Mouse (Mus musculus): ENCODE results near the gene Actn3. TPM values are rescaled to one million over a fixed set of nuclear protein-coding genes. Genes with fewer than 3 reads are reported as not detected.

Actn3 gene
- 9.5 and 14.1 TPM in 2 replicates for polyA plus RNA-seq (2015; fragmentation: Nextera tagmentation; extraction: Ambion mirVana)

- 1% methylated on average over 17 of the region's 17 CpGs for WGBS
- H3K9ac ChIP-seq, result peak within 1 kb of the TSS; percentile 93
- H3K36me3 ChIP-seq, result no peaks in the 10 kb centered on the region
- H3K4me2 ChIP-seq, result peak within 1 kb of the TSS; percentile 92
- peaks cover 29% of the 10 kb centered on the region for H3K4me1 ChIP-seq
- H3K9me3 ChIP-seq, result no peaks in the 10 kb centered on the region
- H3K27ac ChIP-seq, result peak within 1 kb of the TSS; percentile 71
- no peak for ATAC-seq (ENCODE audit: insufficient number of reproducible peaks, low FRiP score, low TSS enrichment, low read depth)
- peak within 1 kb of the TSS; percentile 81 for H3K4me3 ChIP-seq
- H3K27me3 ChIP-seq, result no peaks in the 10 kb centered on the region
Measured at GRCm38 (mm10) chr19:4877785-4878184, at the start of gene Actn3. Actn3 (minus strand) TSS chr19:4877909.

- Histone ChIP-seq H3K4me1 (peaks cover 23% of the 10 kb centered on the region), H3K36me3 (peaks cover 53% of the 10 kb centered on the region), H3K4me2 (no peak overlapping the region), H3K9me3 (no peaks in the 10 kb centered on the region), H3K27me3 (no peaks in the 10 kb centered on the region), H3K9ac (no peak overlapping the region), H3K27ac (no peak overlapping the region), H3K4me3 (no peak overlapping the region)
- ATAC-seq (ENCODE audit: insufficient number of reproducible peaks, low FRiP score, low TSS enrichment, low read depth), result no peak
- WGBS, result 92% methylated on average over 11 of the region's 11 CpGs
Measured at GRCm38 (mm10) chr19:4925121-4925860, 47.6 kb upstream of the Actn3 start.

DNA sequence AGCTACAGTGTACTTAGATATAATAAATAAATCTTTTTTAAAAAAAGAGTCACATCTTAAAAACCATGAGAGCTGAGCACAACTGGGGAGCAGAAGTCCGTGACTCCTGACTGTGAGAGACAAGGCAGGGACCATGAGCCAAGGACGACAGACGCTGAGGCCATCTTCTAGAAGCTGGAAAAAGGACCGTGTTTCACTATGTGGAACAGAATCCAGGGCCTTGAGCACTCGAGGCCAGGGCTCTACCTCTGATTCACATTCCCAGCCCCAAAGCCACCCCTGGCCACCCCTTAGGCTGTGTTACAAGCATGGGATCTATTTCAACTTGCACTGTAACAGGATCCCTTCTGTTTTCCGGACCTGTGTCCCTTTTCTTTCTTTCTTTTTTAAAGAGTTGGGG is 41.9 kb upstream of the Actn3 start:
- no peaks in the 10 kb centered on the region for H3K27me3 ChIP-seq
- peaks cover 95% of the 10 kb centered on the region for H3K36me3 ChIP-seq
- no peaks in the 10 kb centered on the region for H3K9me3 ChIP-seq
- no peak overlapping the region for H3K27ac ChIP-seq
- H3K9ac ChIP-seq, result no peak overlapping the region
- ATAC-seq (ENCODE audit: insufficient number of reproducible peaks, low FRiP score, low TSS enrichment, low read depth), result no peak
- 82% methylated on average over 6 of the region's 6 CpGs for whole genome bisulfite sequencing
- H3K4me1 ChIP-seq, result no peaks in the 10 kb centered on the region
- no peak overlapping the region for H3K4me2 ChIP-seq
- H3K4me3 ChIP-seq, result no peak overlapping the region

- Histone ChIP-seq H3K27ac (no peak overlapping the region), H3K4me1 (no peaks in the 10 kb centered on the region), H3K36me3 (peaks cover 98% of the 10 kb centered on the region), H3K4me2 (no peak overlapping the region), H3K9me3 (no peaks in the 10 kb centered on the region), H3K27me3 (no peaks in the 10 kb centered on the region), H3K4me3 (no peak overlapping the region), H3K9ac (no peak overlapping the region)
- 85% methylated on average over 10 of the region's 10 CpGs for WGBS
- ATAC-seq (ENCODE audit: insufficient number of reproducible peaks, low FRiP score, low TSS enrichment, low read depth), result no peak
Measured at GRCm38 (mm10) chr19:4916827-4917226, 39.1 kb upstream of the Actn3 start.

DNA sequence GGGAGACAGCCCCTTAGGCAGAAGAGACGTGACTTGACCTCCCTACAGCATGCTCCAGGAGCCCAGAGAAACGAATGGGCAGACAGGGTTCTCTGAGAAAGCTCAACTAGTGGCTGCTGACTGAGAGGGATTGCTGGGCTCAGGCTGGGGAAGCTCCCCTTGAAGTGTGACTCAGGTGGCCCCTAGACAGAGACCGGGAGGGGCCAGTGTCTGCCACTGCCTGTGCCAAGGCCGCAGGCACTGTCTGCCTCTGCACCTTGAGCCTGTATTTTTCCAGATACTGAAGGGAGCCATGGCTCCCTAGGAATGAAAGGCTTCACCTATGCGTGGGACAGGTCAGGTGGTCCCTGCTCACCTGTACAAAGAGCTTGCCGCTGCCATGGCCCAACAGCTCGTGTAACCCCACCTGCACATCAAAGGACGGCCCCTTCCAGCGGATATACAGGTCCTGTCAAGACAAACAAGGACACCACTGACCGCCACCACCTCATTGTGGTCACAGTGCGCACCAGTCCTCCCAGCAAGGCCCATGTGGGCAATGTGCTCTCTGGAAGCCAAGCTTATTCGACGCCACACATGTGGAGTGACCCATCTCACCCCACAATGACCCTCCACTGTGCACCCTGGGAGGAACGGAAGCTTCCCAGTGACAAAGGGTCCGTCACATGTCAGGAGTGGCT is 38.4 kb upstream of the Actn3 start:
- peaks cover 98% of the 10 kb centered on the region for H3K36me3 ChIP-seq
- no peaks in the 10 kb centered on the region for H3K27me3 ChIP-seq
- H3K4me1 ChIP-seq, result no peaks in the 10 kb centered on the region
- H3K4me2 ChIP-seq, result no peak overlapping the region
- no peak overlapping the region for H3K9ac ChIP-seq
- no peak overlapping the region for H3K4me3 ChIP-seq
- ATAC-seq (ENCODE audit: insufficient number of reproducible peaks, low FRiP score, low TSS enrichment, low read depth), result no peak
- H3K9me3 ChIP-seq, result no peaks in the 10 kb centered on the region
- H3K27ac ChIP-seq, result no peak overlapping the region
- 93% methylated on average over 15 of the region's 15 CpGs for WGBS

- H3K27me3 ChIP-seq, result no peaks in the 10 kb centered on the region
- no peak overlapping the region for H3K4me2 ChIP-seq
- H3K4me3 ChIP-seq, result no peak overlapping the region
- H3K27ac ChIP-seq, result no peak overlapping the region
- no peak for ATAC-seq (ENCODE audit: insufficient number of reproducible peaks, low FRiP score, low TSS enrichment, low read depth)
- no peaks in the 10 kb centered on the region for H3K9me3 ChIP-seq
- H3K36me3 ChIP-seq, result peaks cover 69% of the 10 kb centered on the region
- H3K9ac ChIP-seq, result no peak overlapping the region
- WGBS, result 87% methylated on average over 7 of the region's 7 CpGs
- peaks cover 6% of the 10 kb centered on the region for H3K4me1 ChIP-seq
Measured at GRCm38 (mm10) chr19:4909376-4909775, 31.7 kb upstream of the Actn3 start.

DNA sequence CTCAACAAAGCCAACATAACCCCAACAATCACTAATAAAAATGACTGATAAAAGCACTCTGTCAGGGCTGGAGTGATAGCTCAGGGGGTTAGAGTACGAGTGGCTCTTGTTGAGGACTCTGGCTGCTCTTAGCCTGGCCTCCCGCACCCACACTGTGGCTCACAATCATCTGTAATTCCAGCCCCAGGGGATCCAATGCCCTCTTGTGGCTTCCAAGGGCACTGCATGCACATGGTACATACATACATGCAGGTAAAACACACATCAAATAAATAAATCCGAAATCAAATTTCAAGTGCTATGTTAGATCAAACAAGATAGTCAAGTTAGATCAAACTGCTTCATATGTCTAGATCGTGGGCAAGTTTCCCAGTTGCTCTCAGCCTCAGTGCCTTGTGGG is 30.4 kb upstream of the Actn3 start:
- no peak overlapping the region for H3K4me3 ChIP-seq
- H3K9me3 ChIP-seq, result no peaks in the 10 kb centered on the region
- no peak overlapping the region for H3K4me2 ChIP-seq
- no peaks in the 10 kb centered on the region for H3K27me3 ChIP-seq
- no peak for ATAC-seq (ENCODE audit: insufficient number of reproducible peaks, low FRiP score, low TSS enrichment, low read depth)
- peaks cover 6% of the 10 kb centered on the region for H3K4me1 ChIP-seq
- WGBS, result 87% methylated on average over 4 of the region's 4 CpGs
- no peak overlapping the region for H3K9ac ChIP-seq
- H3K36me3 ChIP-seq, result peaks cover 60% of the 10 kb centered on the region
- no peak overlapping the region for H3K27ac ChIP-seq

GRCm38 (mm10) chr19:4905979-4906794 is 28.5 kb upstream of the Actn3 start, which contains the start of gene Bbs1:
Bbs1 (minus strand) TSS chr19:4906628.
- Histone ChIP-seq H3K4me2 (peak within 1 kb of the TSS; percentile 69), H3K27ac (no peak within 1 kb of the TSS), H3K27me3 (no peaks in the 10 kb centered on the region), H3K9me3 (no peaks in the 10 kb centered on the region), H3K4me3 (peak within 1 kb of the TSS; percentile 64), H3K4me1 (peaks cover 6% of the 10 kb centered on the region), H3K36me3 (peaks cover 42% of the 10 kb centered on the region), H3K9ac (0 out of 2 replicates have a peak within 1 kb of the TSS, but pooled peaks have one; percentile 38)
- 7% methylated on average over 31 of the region's 31 CpGs for WGBS
- no peak for ATAC-seq (ENCODE audit: insufficient number of reproducible peaks, low FRiP score, low TSS enrichment, low read depth)

GRCm38 (mm10) chr19:4899888-4900287 is 22.2 kb upstream of the Actn3 start:
- H3K36me3 ChIP-seq, result peaks cover 12% of the 10 kb centered on the region; the same call in 1 of the 2 replicates

DNA sequence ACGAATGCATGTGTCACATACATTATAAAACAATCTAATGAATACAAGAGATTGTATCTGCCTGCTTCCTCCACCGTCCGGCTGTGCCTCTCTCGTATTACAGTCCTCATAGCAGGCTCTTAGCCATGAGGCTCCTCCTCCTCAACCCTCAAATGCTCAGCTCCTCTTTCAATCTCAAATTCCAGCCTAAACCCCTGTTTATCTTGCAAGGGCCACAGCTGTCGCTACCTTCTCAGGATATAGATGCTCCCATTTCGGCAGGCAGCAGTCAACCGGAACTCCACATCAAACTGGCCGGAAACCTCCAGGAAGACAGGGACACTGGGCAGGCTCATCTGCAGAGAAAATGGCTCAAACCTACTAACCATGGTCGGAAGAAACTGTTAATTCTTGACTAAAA is 21.3 kb upstream of the Actn3 start:
- Histone ChIP-seq H3K9ac (no peak overlapping the region), H3K36me3 (peaks cover 12% of the 10 kb centered on the region; the same call in 1 of the 2 replicates), H3K27me3 (no peaks in the 10 kb centered on the region), H3K4me2 (no peak overlapping the region), H3K9me3 (no peaks in the 10 kb centered on the region), H3K27ac (no peak overlapping the region), H3K4me1 (no peaks in the 10 kb centered on the region), H3K4me3 (no peak overlapping the region)
- no peak for ATAC-seq (ENCODE audit: insufficient number of reproducible peaks, low FRiP score, low TSS enrichment, low read depth)
- 68% methylated on average over 9 of the region's 9 CpGs for WGBS

More at GRCm38 (mm10) chr19:4899888-4900287, 22.2 kb upstream of the Actn3 start:
- H3K9me3 ChIP-seq, result no peaks in the 10 kb centered on the region
- ATAC-seq (ENCODE audit: insufficient number of reproducible peaks, low FRiP score, low TSS enrichment, low read depth), result no peak
- no peak overlapping the region for H3K27ac ChIP-seq
- no peak overlapping the region for H3K4me2 ChIP-seq
- no peak overlapping the region for H3K4me3 ChIP-seq
- H3K9ac ChIP-seq, result no peak overlapping the region
- 83% methylated on average over 3 of the region's 3 CpGs for WGBS
- no peaks in the 10 kb centered on the region for H3K4me1 ChIP-seq
- H3K27me3 ChIP-seq, result no peaks in the 10 kb centered on the region

DNA sequence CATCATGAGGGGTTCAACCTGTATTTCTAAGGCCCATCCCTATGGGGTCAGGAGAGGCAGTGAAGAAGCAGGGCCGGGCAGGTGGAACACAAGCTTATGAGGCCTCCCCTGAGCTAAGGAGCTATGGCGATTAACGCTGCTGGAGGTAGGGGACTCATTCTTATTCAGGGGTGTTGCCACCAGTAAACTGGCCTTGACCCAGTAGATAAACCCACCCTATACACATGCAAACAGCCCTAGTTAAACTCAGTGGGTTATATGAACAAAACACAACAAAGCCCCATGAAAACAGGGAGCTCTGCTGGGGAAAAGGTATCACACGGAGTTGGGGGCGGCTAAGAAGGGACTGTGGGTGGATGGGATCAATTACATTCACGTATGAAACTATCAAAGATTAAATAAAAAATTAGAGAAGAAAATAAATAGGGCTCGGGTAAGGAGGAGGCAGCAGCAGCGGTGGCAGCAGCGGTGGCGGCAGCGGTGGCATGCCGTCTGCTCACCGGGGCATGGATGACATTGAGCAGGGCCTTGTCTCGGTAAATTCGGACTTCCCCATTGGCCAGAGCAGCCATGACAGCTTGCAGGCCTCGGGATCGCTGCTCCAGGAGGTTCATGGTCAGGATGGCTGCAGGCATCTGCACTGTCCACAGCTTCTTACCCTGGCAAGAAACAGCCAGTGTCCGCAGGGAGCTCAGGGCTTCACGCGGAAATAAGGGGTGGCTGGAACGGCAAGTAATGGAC is 19.2 kb upstream of the Actn3 start:
- ATAC-seq (ENCODE audit: insufficient number of reproducible peaks, low FRiP score, low TSS enrichment, low read depth), result no peak
- H3K4me2 ChIP-seq, result no peak overlapping the region
- H3K27me3 ChIP-seq, result no peaks in the 10 kb centered on the region
- 53% methylated on average over 21 of the region's 21 CpGs for WGBS
- H3K27ac ChIP-seq, result no peak overlapping the region
- H3K9ac ChIP-seq, result no peak overlapping the region
- no peaks in the 10 kb centered on the region for H3K4me1 ChIP-seq
- no peaks in the 10 kb centered on the region for H3K9me3 ChIP-seq
- H3K4me3 ChIP-seq, result no peak overlapping the region
- peaks cover 15% of the 10 kb centered on the region for H3K36me3 ChIP-seq

All from limb, embryonic 15.5 days (tissue).